Mouse (Mus musculus): Measurements from ENCODE around the gene Ccm2l.

GRCm38 (mm10) chr2:153051537-153051936 is 14.2 kb upstream of the Ccm2l start:
- no peak for TF ChIP-seq CTCF (IDR thresholded peaks at IDR 0.05; ENCODE audit: low read depth)
- no peak for TF ChIP-seq EP300 (optimal IDR thresholded peaks at IDR 0.05)
